ENCODE assay signal across 26 mouse cellular contexts in the genomic region with DNA sequence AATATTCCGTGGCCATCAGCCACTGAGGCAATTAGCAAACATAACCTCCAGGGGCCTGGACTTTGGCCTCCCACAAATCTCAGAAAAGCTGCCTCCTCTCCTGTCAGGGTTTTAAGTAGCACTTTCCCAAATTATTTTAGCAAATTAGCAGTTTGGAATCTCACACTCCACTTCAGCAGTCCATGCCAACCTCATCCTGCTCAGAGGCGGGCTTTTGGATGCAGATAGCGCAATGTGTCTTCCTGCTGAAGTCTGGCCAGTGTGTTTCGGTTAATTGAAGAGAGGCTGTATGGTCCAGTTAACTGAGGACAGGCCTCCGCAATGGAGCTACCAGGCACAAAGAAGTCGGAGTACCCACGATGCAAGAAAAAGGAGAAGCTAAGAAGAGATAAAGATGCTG.
"Had no signal": no experiment of that assay in that cellular context is flagged by ENCODE, and none has a peak within 500 bp of the region (broad histone marks: within the 10 kb centered on the region; RNA-seq: fewer than 3 reads in every experiment).

No protein-coding gene starts in this region.

- H3K36me3 ChIP-seq: heart, embryonic 13.5 days; heart, embryonic 15.5 days; hindbrain, embryonic 13.5 days; hindbrain, embryonic 15.5 days; kidney, embryonic 15.5 days; limb, embryonic 13.5 days; limb, embryonic 15.5 days; liver, embryonic 13.5 days; liver, embryonic 15.5 days had no signal

- H3K27ac ChIP-seq: heart, adult 2 months; heart, embryonic 13.5 days; heart, embryonic 15.5 days; hindbrain, embryonic 13.5 days; hindbrain, embryonic 15.5 days; hindbrain, postnatal 0 days; kidney, embryonic 15.5 days; kidney, postnatal 0 days; limb, embryonic 13.5 days; limb, embryonic 15.5 days; liver, embryonic 13.5 days; liver, embryonic 15.5 days had no signal

- H3K4me3 ChIP-seq: heart, adult 2 months; heart, embryonic 13.5 days; heart, embryonic 15.5 days; hindbrain, embryonic 13.5 days; hindbrain, embryonic 15.5 days; kidney, embryonic 15.5 days; limb, embryonic 13.5 days; limb, embryonic 15.5 days; liver, embryonic 13.5 days; liver, embryonic 15.5 days had no signal

- H3K4me2 ChIP-seq: heart, embryonic 11.5 days; heart, embryonic 13.5 days; heart, embryonic 15.5 days; hindbrain, embryonic 13.5 days; hindbrain, embryonic 15.5 days; kidney, embryonic 15.5 days; limb, embryonic 13.5 days; limb, embryonic 15.5 days; liver, embryonic 11.5 days; liver, embryonic 13.5 days; liver, embryonic 15.5 days had no signal

- ATAC-seq: hindbrain, postnatal 0 days; intestine, embryonic 16.5 days had no signal

- H3K9me3 ChIP-seq: heart, embryonic 13.5 days; heart, embryonic 15.5 days; hindbrain, embryonic 13.5 days; hindbrain, embryonic 15.5 days; kidney, embryonic 15.5 days; limb, embryonic 13.5 days; limb, embryonic 15.5 days; liver, embryonic 13.5 days; liver, embryonic 15.5 days had no signal

- H3K9ac ChIP-seq: heart, embryonic 13.5 days; heart, embryonic 15.5 days; hindbrain, embryonic 13.5 days; hindbrain, embryonic 15.5 days; kidney, embryonic 15.5 days; limb, embryonic 13.5 days; limb, embryonic 15.5 days; liver, embryonic 13.5 days; liver, embryonic 15.5 days had no signal

- DNase-seq: gastrocnemius, postnatal 14 days; gastrocnemius, postnatal 36 days; heart, adult 11 months; heart, adult 2 months; heart, postnatal 14 days; heart, postnatal 36 days; kidney, adult 11 months; kidney, adult 2 months; kidney, adult 9 months; layer of hippocampus, adult 9-11 months; layer of hippocampus, postnatal 36 days; left cerebral cortex, postnatal 4 days; liver, embryonic 13.5 days had no signal

- H3K27me3 ChIP-seq: heart, embryonic 13.5 days; hindbrain, embryonic 13.5 days; hindbrain, embryonic 15.5 days; kidney, embryonic 15.5 days; limb, embryonic 13.5 days; limb, embryonic 15.5 days had no signal

- H3K4me1 ChIP-seq: heart, embryonic 13.5 days had no signal
